Mouse (Mus musculus): ENCODE data around the gene Pid1. TPM values are rescaled to one million over a fixed set of nuclear protein-coding genes. Genes with fewer than 3 reads are reported as not detected.
A peak's percentile ranks its signal among the peaks of the same experiment; 100 is the strongest.

Gene Pid1
- 2.4 and 9.7 TPM in 2 replicates for polyA plus RNA-seq (2016; fragmentation: Nextera tagmentation; extraction: Ambion mirVana)

GRCm38 (mm10) chr1:84363967-84364366, at the start of gene Pid1:
Gene Pid1, minus strand, starts transcription at chr1:84364180.
- no peaks in the 10 kb centered on the region for H3K27me3 ChIP-seq (ENCODE audit: insufficient read depth, poor library complexity, severe bottlenecking)
- H3K4me1 ChIP-seq, result no peaks in the 10 kb centered on the region
- no peaks in the 10 kb centered on the region for H3K36me3 ChIP-seq
- no peaks in the 10 kb centered on the region for H3K9me3 ChIP-seq
- WGBS, result 78% methylated on average over 8 of the region's 8 CpGs
- DNase-seq (ENCODE audit: low spot score), result peak; percentile 69
- no peak within 1 kb of the TSS for H3K4me3 ChIP-seq
- H3K27ac ChIP-seq, result no peak within 1 kb of the TSS

GRCm38 (mm10) chr1:84409514-84409913, 45.5 kb upstream of the Pid1 start:
- peaks cover 8% of the 10 kb centered on the region for H3K4me1 ChIP-seq
- no peaks in the 10 kb centered on the region for H3K27me3 ChIP-seq (ENCODE audit: insufficient read depth, poor library complexity, severe bottlenecking)
- H3K27ac ChIP-seq, result no peak overlapping the region
- no peaks in the 10 kb centered on the region for H3K9me3 ChIP-seq
- WGBS, result 81% methylated on average over 2 of the region's 2 CpGs
- no peaks in the 10 kb centered on the region for H3K36me3 ChIP-seq
- H3K4me3 ChIP-seq, result no peak overlapping the region
- no peak for DNase-seq (ENCODE audit: low spot score)

DNA sequence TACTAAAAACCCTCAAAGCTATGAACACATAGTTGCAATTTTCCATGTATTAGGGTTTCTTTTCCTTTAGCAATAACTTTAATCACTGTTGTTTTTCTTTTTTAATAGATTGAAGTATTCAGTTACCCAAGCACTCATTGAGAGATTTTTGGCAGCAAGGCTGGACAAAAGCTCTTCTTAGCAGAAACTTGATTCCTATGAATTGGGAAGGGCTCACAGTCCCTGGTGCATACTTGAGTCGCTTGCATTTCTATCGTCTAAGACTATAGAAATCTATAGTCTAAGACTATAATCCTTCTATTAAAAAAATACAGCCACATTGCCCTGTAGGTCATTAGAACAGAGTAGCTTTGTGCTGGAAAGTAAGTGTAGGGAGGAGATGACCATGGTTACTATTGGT, 44.9 kb upstream of the Pid1 start:
- 81% methylated on average over 2 of the region's 2 CpGs for WGBS
- Histone ChIP-seq H3K27ac (no peak overlapping the region), H3K27me3 (ENCODE audit: insufficient read depth, poor library complexity, severe bottlenecking) (no peaks in the 10 kb centered on the region), H3K4me3 (no peak overlapping the region), H3K9me3 (no peaks in the 10 kb centered on the region), H3K4me1 (peaks cover 10% of the 10 kb centered on the region), H3K36me3 (no peaks in the 10 kb centered on the region)
- DNase-seq (ENCODE audit: low spot score), result no peak

GRCm38 (mm10) chr1:84406891-84407290, 42.9 kb upstream of the Pid1 start:
- WGBS, result 77% methylated on average over 4 of the region's 4 CpGs
- Histone ChIP-seq H3K36me3 (no peaks in the 10 kb centered on the region), H3K4me1 (peaks cover 10% of the 10 kb centered on the region), H3K9me3 (no peaks in the 10 kb centered on the region), H3K27me3 (ENCODE audit: insufficient read depth, poor library complexity, severe bottlenecking) (no peaks in the 10 kb centered on the region), H3K27ac (no peak overlapping the region), H3K4me3 (no peak overlapping the region)
- DNase-seq (ENCODE audit: low spot score), result no peak

GRCm38 (mm10) chr1:84405551-84406290, 41.7 kb upstream of the Pid1 start:
- H3K9me3 ChIP-seq, result no peaks in the 10 kb centered on the region
- H3K4me1 ChIP-seq, result peaks cover 10% of the 10 kb centered on the region
- WGBS, result 78% methylated on average over 5 of the region's 5 CpGs

DNA sequence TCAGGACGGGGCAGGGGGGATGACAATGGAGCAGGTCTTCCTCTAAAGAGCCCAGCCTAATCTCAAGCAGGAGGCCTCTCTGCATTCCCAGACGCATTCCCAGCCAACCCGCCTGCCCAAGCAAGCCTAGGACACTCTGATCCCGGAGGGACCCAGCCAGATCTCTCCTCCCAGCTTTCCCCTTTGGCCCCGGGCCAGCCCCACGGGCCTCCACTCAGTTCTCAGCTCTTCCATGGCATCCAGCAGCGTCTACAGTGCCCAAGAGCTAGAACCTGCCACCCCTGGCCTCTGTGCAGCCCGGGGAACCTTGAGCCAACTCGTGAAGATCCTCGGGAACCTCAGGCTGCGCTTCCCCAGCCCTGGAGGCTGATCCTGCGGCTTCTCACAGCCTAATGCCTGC, 40.9 kb upstream of the Pid1 start:
- H3K36me3 ChIP-seq, result no peaks in the 10 kb centered on the region
- H3K27ac ChIP-seq, result peak overlapping the region; percentile 56; the same call in 1 of the 2 replicates
- 27% methylated on average over 12 of the region's 12 CpGs for WGBS
- no peak overlapping the region for H3K4me3 ChIP-seq
- H3K4me1 ChIP-seq, result peaks cover 10% of the 10 kb centered on the region
- H3K9me3 ChIP-seq, result no peaks in the 10 kb centered on the region
- no peak for DNase-seq (ENCODE audit: low spot score)
- no peaks in the 10 kb centered on the region for H3K27me3 ChIP-seq (ENCODE audit: insufficient read depth, poor library complexity, severe bottlenecking)

More at GRCm38 (mm10) chr1:84405551-84406290, 41.7 kb upstream of the Pid1 start:
- H3K27ac ChIP-seq, result no peak overlapping the region
- no peak overlapping the region for H3K4me3 ChIP-seq
- no peaks in the 10 kb centered on the region for H3K36me3 ChIP-seq
- DNase-seq (ENCODE audit: low spot score), result no peak
- H3K27me3 ChIP-seq (ENCODE audit: insufficient read depth, poor library complexity, severe bottlenecking), result no peaks in the 10 kb centered on the region

GRCm38 (mm10) chr1:84402154-84402553, 38.2 kb upstream of the Pid1 start:
- no peak overlapping the region for H3K4me3 ChIP-seq
- no peaks in the 10 kb centered on the region for H3K36me3 ChIP-seq
- H3K4me1 ChIP-seq, result peaks cover 10% of the 10 kb centered on the region
- H3K27ac ChIP-seq, result no peak overlapping the region
- DNase-seq (ENCODE audit: low spot score), result no peak
- 71% methylated on average over 1 of the region's 1 CpGs for WGBS
- no peaks in the 10 kb centered on the region for H3K9me3 ChIP-seq
- H3K27me3 ChIP-seq (ENCODE audit: insufficient read depth, poor library complexity, severe bottlenecking), result no peaks in the 10 kb centered on the region

DNA sequence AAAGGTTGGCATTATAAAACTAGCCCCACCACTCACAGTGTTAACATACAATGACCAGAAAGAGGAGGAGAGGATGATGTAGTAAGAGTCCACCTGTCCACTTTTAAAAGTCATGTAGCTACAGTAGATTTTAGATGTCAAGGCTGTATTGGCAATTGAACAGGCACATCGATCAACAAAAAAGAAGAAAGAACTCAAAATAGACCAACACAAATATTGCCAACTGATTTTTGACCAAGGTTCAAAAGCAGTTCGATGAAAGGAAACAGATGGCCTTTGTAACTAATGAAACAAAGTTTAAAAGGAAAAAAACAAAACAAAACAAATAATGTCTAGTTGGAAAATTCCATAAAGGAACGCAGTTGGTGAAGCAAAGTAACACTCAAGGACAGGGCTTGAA, 35.7 kb upstream of the Pid1 start:
- Histone ChIP-seq H3K9me3 (no peaks in the 10 kb centered on the region), H3K27ac (no peak overlapping the region), H3K27me3 (ENCODE audit: insufficient read depth, poor library complexity, severe bottlenecking) (no peaks in the 10 kb centered on the region), H3K4me3 (no peak overlapping the region), H3K4me1 (peaks cover 4% of the 10 kb centered on the region; the same call in 1 of the 2 replicates), H3K36me3 (no peaks in the 10 kb centered on the region)
- WGBS, result 86% methylated on average over 3 of the region's 3 CpGs
- no peak for DNase-seq (ENCODE audit: low spot score)

DNA sequence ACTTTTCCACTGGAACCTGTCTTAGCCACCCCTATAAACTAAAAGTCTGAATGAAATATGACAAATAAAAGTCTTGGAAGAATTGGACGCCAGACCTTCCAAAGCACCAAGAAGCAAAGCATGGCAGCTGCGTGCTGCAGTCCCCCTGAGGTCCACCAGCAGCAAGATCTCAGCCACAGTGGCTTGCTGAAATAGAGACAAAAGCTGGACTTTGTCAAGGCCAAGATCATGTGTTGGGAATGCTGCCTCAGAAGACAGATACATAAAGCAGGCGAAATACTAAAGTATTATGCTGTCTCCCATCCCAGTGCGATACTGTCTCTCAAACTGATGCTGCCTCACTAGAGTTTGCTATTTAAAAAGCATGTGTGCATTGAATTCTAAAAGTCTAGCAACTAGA, 35.1 kb upstream of the Pid1 start:
- Histone ChIP-seq H3K9me3 (no peaks in the 10 kb centered on the region), H3K4me3 (no peak overlapping the region), H3K27ac (no peak overlapping the region), H3K36me3 (no peaks in the 10 kb centered on the region), H3K27me3 (ENCODE audit: insufficient read depth, poor library complexity, severe bottlenecking) (no peaks in the 10 kb centered on the region), H3K4me1 (no peaks in the 10 kb centered on the region)
- no peak for DNase-seq (ENCODE audit: low spot score)
- 81% methylated on average over 4 of the region's 4 CpGs for WGBS

DNA sequence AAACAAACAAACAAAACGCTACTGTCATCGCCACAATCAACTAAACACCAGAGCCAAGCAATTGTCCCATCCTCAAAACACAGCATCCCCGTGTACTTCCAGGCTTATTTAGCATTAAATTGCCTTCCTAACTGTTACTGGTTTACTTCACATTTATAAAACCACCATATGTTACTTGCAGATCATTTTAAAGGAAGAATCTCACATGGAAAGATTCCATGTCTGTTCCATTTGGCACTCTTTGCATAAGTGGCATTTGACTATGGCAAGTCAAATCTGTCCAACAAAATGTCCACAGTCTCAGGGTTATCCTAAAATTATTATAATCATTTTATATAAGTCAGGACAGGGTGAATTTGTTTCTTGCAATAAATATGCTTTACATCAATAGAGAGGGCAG, 32.8 kb upstream of the Pid1 start:
- H3K4me3 ChIP-seq, result no peak overlapping the region
- H3K36me3 ChIP-seq, result no peaks in the 10 kb centered on the region
- H3K27me3 ChIP-seq (ENCODE audit: insufficient read depth, poor library complexity, severe bottlenecking), result no peaks in the 10 kb centered on the region
- H3K27ac ChIP-seq, result no peak overlapping the region
- DNase-seq (ENCODE audit: low spot score), result no peak
- WGBS, result 68% methylated on average over 3 of the region's 3 CpGs
- no peaks in the 10 kb centered on the region for H3K4me1 ChIP-seq
- H3K9me3 ChIP-seq, result no peaks in the 10 kb centered on the region

- Histone ChIP-seq H3K4me3 (no peak overlapping the region), H3K9me3 (no peaks in the 10 kb centered on the region), H3K27ac (no peak overlapping the region), H3K4me1 (no peaks in the 10 kb centered on the region), H3K36me3 (no peaks in the 10 kb centered on the region), H3K27me3 (ENCODE audit: insufficient read depth, poor library complexity, severe bottlenecking) (no peaks in the 10 kb centered on the region)
- no peak for DNase-seq (ENCODE audit: low spot score)
- 83% methylated on average over 8 of the region's 8 CpGs for WGBS
Observed at GRCm38 (mm10) chr1:84395928-84396327, 31.9 kb upstream of the Pid1 start.

DNA sequence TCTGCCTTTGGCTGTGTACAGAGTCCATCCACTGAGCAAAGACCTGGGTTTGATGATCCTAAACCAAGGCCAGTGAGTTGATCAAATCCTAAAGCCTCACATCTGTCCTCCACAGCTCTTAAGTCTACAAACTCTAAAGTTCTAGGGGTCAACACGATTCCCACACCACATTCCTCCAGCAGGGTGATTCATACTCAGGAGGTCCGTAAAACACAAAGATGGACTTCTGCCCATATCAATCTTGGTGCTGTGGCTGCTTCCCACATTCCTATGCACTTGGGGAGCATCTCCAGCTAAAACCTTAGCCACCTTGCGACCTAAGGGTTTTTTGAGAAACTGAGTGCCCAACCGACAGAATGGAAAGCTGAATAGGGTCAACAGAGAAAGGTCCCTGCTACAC, 27.0 kb upstream of the Pid1 start:
- WGBS, result 80% methylated on average over 4 of the region's 4 CpGs
- H3K27ac ChIP-seq, result no peak overlapping the region
- no peaks in the 10 kb centered on the region for H3K4me1 ChIP-seq
- H3K9me3 ChIP-seq, result no peaks in the 10 kb centered on the region
- H3K27me3 ChIP-seq (ENCODE audit: insufficient read depth, poor library complexity, severe bottlenecking), result no peaks in the 10 kb centered on the region
- no peaks in the 10 kb centered on the region for H3K36me3 ChIP-seq
- H3K4me3 ChIP-seq, result no peak overlapping the region
- DNase-seq (ENCODE audit: low spot score), result no peak

GRCm38 (mm10) chr1:84387616-84388015, 23.6 kb upstream of the Pid1 start:
- Histone ChIP-seq H3K9me3 (no peaks in the 10 kb centered on the region), H3K27me3 (ENCODE audit: insufficient read depth, poor library complexity, severe bottlenecking) (no peaks in the 10 kb centered on the region), H3K4me3 (no peak overlapping the region), H3K27ac (no peak overlapping the region), H3K4me1 (no peaks in the 10 kb centered on the region), H3K36me3 (no peaks in the 10 kb centered on the region)
- DNase-seq (ENCODE audit: low spot score), result no peak
- 80% methylated on average over 4 of the region's 4 CpGs for WGBS

All from heart, embryonic 10.5 days (tissue).